Mouse (Mus musculus) kidney, adult 2 months (tissue): ENCODE measurements around the gene Cpeb3. TPM values are rescaled to one million over a fixed set of nuclear protein-coding genes. Genes with fewer than 3 reads are reported as not detected.

ENCODE experiments used
- DNase-seq: peaks from one replicate; pipeline ENCODE4 v3.0.0; 2021
- H3K27ac ChIP-seq: fragments of 200-500 bp; 2 replicates; pipeline ENCODE4 v1.5.1; 2012; ENCODE audit warnings: low read depth, low read length, control low read depth, inconsistent platforms; ENCODE audit not compliant: insufficient read depth
- H3K27me3 ChIP-seq: fragments of 200-500 bp; replicated peaks from 2 replicates; pipeline ENCODE4 v1.6.1; 2012; ENCODE audit warnings: mild to moderate bottlenecking, moderate library complexity, low read length, inconsistent platforms; ENCODE audit not compliant: control insufficient read depth, insufficient read depth
- H3K36me3 ChIP-seq: fragments of 200-500 bp; 2 replicates; pipeline ENCODE4 v1.6.1; 2012; ENCODE audit warnings: mild to moderate bottlenecking, moderate library complexity, low read length, inconsistent platforms; ENCODE audit not compliant: control insufficient read depth, insufficient read depth
- H3K4me1 ChIP-seq: fragments of 200-500 bp; 2 replicates; pipeline ENCODE4 v1.6.1; 2011; ENCODE audit warnings: low read length; ENCODE audit not compliant: control insufficient read depth, insufficient read depth
- H3K4me3 ChIP-seq: fragments of 200-500 bp; 2 replicates; pipeline ENCODE4 v1.5.1; 2011; ENCODE audit warnings: mild to moderate bottlenecking, low read depth, low read length, control low read depth; ENCODE audit not compliant: insufficient read depth
- CTCF ChIP-seq: fragments of 200-500 bp; conservative IDR thresholded peaks from 2 replicates; pipeline ENCODE4 v1.5.1; 2011; ENCODE audit warnings: low read depth, mild to moderate bottlenecking, control low read depth, low read length, moderate library complexity, mixed read lengths; ENCODE audit not compliant: insufficient read depth, insufficient read length
- POLR2A ChIP-seq: fragments of 200-500 bp; IDR thresholded peaks from one replicate; pipeline ENCODE4 v1.6.1; 2011; ENCODE audit warnings: low read depth, low read length, control low read depth
- WGBS: fragments of 180-500 bp; shearing (Covaris S2); methylation state at CpG from one replicate; pipeline ENCODE4 v1.1.7; 2018; 5-methylcytosine and 5-hydroxymethylcytosine counted together
- polyA plus RNA-seq: library from polyadenylated mRNA; depleted of rRNA; stranded (reverse); fragments of >200 nt; gene quantifications from 2 replicates; pipeline ENCODE4 v1.2.3, GENCODE M21; 2012; rRNA removed

Cpeb3 gene
- 14.2 and 16.4 TPM in 2 replicates for polyA plus RNA-seq

- Histone ChIP-seq H3K27me3 (no peaks in the 10 kb centered on the region), H3K4me3 (peak within 1 kb of the TSS; percentile 84), H3K36me3 (no peaks in the 10 kb centered on the region; the same call in 1 of the 2 replicates), H3K27ac (peak within 1 kb of the TSS; percentile 94), H3K4me1 (peaks cover 16% of the 10 kb centered on the region)
- under 1% methylated on average over 15 of the region's 15 CpGs for WGBS
- TF ChIP-seq POLR2A (no peak), CTCF (0 out of 2 replicates have a peak, but pooled peaks have one; percentile 29)
- DNase-seq: peak; percentile 60
Observed at GRCm38 (mm10) chr19:37208176-37208755, at the start of gene Cpeb3. Gene Cpeb3 (minus strand): TSS chr19:37208601.

GRCm38 (mm10) chr19:37255321-37255720, 46.9 kb upstream of the Cpeb3 start:
- no peak for TF ChIP-seq CTCF
- TF ChIP-seq POLR2A: no peak
- 89% methylated on average over 9 of the region's 9 CpGs for WGBS

DNA sequence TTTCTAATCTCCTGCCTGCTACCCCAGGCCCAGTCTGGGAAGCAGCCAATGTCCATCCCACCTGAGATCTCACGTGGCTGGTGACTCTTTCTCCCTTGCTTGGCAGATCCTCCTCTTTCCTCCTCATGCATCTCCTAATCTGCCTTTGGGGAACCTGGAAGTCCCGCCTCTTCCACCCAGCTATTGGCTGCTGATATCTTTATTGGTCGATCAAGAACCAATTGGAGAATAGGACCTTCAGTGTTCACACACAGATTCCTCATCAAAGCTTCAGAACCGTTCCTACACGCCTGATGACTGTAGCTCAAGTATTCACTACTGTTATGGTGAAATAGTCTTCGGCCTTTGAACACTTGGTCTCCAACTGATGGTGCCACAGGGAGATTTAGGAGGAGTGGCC, 43.7 kb upstream of the Cpeb3 start:
- H3K27me3 ChIP-seq: no peaks in the 10 kb centered on the region
- H3K27ac ChIP-seq: no peak overlapping the region
- no peak for TF ChIP-seq CTCF
- TF ChIP-seq POLR2A: no peak
- no peaks in the 10 kb centered on the region for H3K4me1 ChIP-seq
- no peak for DNase-seq
- H3K4me3 ChIP-seq: no peak overlapping the region
- 75% methylated on average over 6 of the region's 6 CpGs for WGBS
- no peaks in the 10 kb centered on the region for H3K36me3 ChIP-seq

More at GRCm38 (mm10) chr19:37255321-37255720, 46.9 kb upstream of the Cpeb3 start:
- Histone ChIP-seq H3K27ac (no peak overlapping the region), H3K36me3 (no peaks in the 10 kb centered on the region), H3K4me1 (no peaks in the 10 kb centered on the region), H3K4me3 (no peak overlapping the region), H3K27me3 (no peaks in the 10 kb centered on the region)
- DNase-seq: no peak

- H3K4me3 ChIP-seq: no peak overlapping the region
Observed at GRCm38 (mm10) chr19:37248199-37248598, 39.8 kb upstream of the Cpeb3 start.

GRCm38 (mm10) chr19:37246859-37247258, 38.5 kb upstream of the Cpeb3 start:
- Histone ChIP-seq H3K36me3 (no peaks in the 10 kb centered on the region), H3K4me1 (no peaks in the 10 kb centered on the region), H3K4me3 (no peak overlapping the region), H3K27me3 (no peaks in the 10 kb centered on the region), H3K27ac (no peak overlapping the region)
- 50% methylated on average over 3 of the region's 3 CpGs for WGBS
- DNase-seq: no peak
- TF ChIP-seq POLR2A: no peak
- no peak for TF ChIP-seq CTCF

More at GRCm38 (mm10) chr19:37248199-37248598, 39.8 kb upstream of the Cpeb3 start:
- Histone ChIP-seq H3K27ac (no peak overlapping the region), H3K36me3 (no peaks in the 10 kb centered on the region), H3K27me3 (no peaks in the 10 kb centered on the region), H3K4me1 (no peaks in the 10 kb centered on the region)
- no peak for TF ChIP-seq POLR2A
- no peak for TF ChIP-seq CTCF
- WGBS: 78% methylated on average over 3 of the region's 3 CpGs
- DNase-seq: no peak

DNA sequence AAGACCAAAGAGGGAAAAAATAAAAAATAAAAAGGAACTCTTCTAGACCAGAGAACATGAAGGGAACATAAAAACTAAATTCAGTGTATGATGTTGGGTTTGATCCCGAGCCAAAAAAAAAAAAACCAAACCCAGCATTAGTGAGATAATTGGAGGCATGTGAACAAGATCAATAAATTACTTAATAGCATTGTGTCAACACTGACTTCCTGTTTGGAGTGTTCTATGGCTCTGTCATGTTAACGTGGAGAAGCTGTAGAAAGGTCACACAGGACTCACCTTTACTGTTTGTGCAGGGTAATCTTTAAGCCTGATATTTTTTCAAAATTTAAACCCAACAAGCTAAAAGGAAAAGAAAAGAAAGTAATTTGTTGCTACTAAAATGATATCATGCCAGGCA, 34.3 kb upstream of the Cpeb3 start:
- no peak for DNase-seq
- WGBS: 28% methylated on average over 2 of the region's 2 CpGs
- Histone ChIP-seq H3K4me1 (no peaks in the 10 kb centered on the region), H3K4me3 (no peak overlapping the region), H3K27me3 (no peaks in the 10 kb centered on the region), H3K36me3 (no peaks in the 10 kb centered on the region), H3K27ac (no peak overlapping the region)
- no peak for TF ChIP-seq POLR2A

- H3K27me3 ChIP-seq: no peaks in the 10 kb centered on the region
- no peaks in the 10 kb centered on the region for H3K36me3 ChIP-seq
- DNase-seq: peak; percentile 33
- H3K4me3 ChIP-seq: no peak overlapping the region
- WGBS: 79% methylated on average over 5 of the region's 5 CpGs
- no peak overlapping the region for H3K27ac ChIP-seq
- no peaks in the 10 kb centered on the region for H3K4me1 ChIP-seq
- no peak for TF ChIP-seq POLR2A
- TF ChIP-seq CTCF: peak; percentile 18; the same call in 1 of the 2 replicates
Observed at GRCm38 (mm10) chr19:37241201-37241600, 32.8 kb upstream of the Cpeb3 start.

DNA sequence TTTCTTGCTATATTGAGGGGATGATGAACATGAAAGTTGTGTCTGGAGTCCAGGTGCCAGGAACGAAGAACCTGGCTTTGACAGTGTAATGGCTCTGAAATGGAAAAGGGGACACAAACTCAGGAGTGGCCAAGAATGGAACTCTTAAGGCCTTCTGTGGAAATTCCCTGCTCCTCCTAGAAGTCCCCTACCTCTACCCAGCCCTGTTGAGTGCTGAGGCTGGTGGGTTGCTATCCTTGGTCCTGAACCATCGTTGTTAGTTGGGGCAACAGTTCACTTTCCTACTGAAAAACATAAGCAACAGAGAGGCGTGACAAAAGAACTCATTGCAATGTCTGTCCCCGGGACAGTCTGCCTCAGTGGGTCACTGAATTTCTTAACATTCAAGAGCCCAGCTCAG, 30.7 kb upstream of the Cpeb3 start:
- 23% methylated on average over 4 of the region's 4 CpGs for WGBS
- Histone ChIP-seq H3K27me3 (no peaks in the 10 kb centered on the region), H3K36me3 (no peaks in the 10 kb centered on the region), H3K27ac (no peak overlapping the region), H3K4me3 (no peak overlapping the region), H3K4me1 (no peaks in the 10 kb centered on the region)
- TF ChIP-seq CTCF (no peak), POLR2A (no peak)
- peak; percentile 24 for DNase-seq
